Mouse (Mus musculus) layer of hippocampus, postnatal 14 days (tissue): ENCODE results near the gene Papss2. TPM values are rescaled to one million over a fixed set of nuclear protein-coding genes. Genes with fewer than 3 reads are reported as not detected.

ENCODE experiments used
- DNase-seq, 2 experiments: peaks; one replicate each; pipeline ENCODE4 v3.0.0; 2021 to 2022; ENCODE audit warnings: low spot score in 2 of 2, mixed read lengths in 1 of 2
- total RNA-seq, 2 experiments: library from RNA; stranded (reverse); gene quantifications; 2 replicates each; pipeline ENCODE4 v1.2.3; 2021

Papss2 gene
- total RNA-seq, 2 experiments from 2014 or later = 7.3 to 8.4 TPM

- DNase-seq = no peak
Measured at GRCm38 (mm10) chr19:32696674-32697073, 101.1 kb downstream of the Papss2 start.

DNA sequence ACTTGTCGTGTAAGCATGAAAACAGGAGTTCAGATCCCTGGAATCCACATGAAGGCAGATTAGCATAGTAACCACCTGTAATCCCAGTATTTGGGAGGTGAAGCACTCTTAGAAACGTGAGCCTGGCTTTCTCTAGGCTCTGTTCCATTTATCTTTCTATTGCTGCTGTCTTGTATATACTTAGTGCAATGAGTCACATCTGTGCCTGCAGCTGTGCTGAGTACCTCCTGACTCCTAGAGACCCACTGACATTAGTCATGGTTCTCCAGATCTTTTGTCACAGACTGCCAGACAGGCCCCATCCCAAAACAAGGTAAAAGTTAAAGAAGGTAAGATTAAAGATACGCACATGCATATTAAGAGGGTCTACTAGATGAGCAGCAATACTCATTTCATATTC, 106.6 kb downstream of the Papss2 start:
- no peak for DNase-seq

DNA sequence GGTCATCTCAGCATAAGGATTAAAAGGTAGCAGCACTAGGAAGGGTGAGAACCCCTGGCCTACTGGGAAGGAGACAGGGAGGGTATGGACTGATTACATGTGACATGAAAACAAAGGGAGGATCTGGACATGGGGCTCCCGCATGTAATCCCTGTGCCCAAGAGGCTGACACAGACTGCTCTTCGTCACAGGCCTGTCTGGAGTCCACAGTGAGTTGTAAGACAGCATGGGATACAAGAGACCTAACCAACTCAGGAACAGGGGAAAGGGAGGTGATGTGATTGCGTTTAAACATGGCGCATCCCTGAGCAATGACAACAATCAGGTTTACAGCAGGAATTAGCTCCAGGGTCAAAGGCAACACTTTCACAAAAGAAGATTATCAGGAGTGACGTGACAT, 113.4 kb downstream of the Papss2 start:
- DNase-seq = no peak

- DNase-seq = no peak
Measured at GRCm38 (mm10) chr19:32710288-32710687, 114.7 kb downstream of the Papss2 start.

DNA sequence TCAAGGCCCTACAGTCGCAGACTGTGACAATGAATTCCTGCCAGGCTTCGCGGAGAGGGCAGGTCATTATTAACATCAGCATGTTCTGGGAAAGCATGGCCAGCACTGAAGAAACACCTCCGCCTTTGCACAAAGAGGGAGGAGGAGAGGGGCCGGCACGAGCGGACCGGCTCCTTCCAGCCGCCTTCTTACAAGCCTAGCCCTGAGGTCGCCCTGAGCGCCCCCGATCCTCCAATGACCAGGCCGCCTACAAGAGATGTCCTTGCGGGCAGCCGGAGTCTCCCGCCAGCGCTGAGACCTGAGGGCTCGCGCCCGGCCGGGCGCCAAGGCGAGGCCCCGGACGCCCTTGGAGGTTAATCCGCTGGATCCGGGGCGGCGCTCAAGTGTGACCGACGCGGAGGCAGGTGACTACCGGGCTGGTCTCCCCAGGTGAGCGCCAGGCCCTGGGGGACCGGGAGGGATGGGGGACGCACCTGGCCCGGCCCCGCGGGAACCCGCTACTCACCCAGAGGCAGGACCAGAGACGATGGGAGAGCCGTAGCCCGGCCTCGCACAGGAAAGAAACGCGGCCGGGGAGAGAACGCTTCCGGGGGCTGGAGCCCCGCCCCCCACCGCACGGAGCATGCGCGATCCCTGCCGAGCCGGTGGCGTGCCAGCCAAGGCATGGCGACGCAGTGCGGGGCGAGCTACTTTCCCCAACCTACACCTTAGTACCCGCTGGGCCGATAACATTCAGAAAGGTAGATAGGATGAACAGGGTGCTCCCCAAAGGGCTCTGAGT, 116.4 kb downstream of the Papss2 start:
- peak; percentile 91 to 93 for DNase-seq

GRCm38 (mm10) chr19:32712588-32713042, 117.0 kb downstream of the Papss2 start:
- DNase-seq = peak in 1 of 2 experiments; percentile 64

DNA sequence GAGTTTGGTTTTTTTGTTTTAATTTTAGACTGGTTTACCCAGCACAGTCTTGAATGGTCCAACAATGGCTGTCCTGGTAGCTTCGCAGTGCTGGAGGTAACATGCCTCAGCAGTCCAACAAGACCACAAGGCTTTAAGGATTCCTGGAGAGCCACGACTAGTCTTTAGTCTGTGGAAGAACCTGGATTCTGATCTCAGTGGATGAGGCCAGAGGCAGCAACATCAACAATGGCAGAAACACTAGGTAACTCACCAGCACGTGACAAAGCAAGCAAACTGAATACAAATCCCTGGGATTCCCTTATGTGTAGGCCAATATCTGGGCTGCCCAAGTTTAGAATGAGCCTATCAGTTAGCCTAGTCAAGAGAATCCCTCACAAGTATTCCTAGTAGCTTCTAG, 117.9 kb downstream of the Papss2 start:
- DNase-seq = no peak

- peak; percentile 69 to 80 for DNase-seq
Measured at GRCm38 (mm10) chr19:32715201-32715600, 119.6 kb downstream of the Papss2 start.

- DNase-seq = no peak
Measured at GRCm38 (mm10) chr19:32715681-32716080, 120.1 kb downstream of the Papss2 start.

Other genes with a start within 250 kb of the Papss2 start
- 10 to 100 TPM; 45.9 to 50.9 TPM for gene Sgms1, start 206.1 kb upstream of the Papss2 start, total RNA-seq
- gene Rpl9-ps6, start 129.2 kb upstream of the Papss2 start, total RNA-seq = 10 to 100 TPM; 29.4 to 31.5 TPM
- gene Minpp1, start 110.0 kb upstream of the Papss2 start, total RNA-seq = 10 to 100 TPM; 50.3 to 52.0 TPM
- gene Atad1, start 144.0 kb downstream of the Papss2 start, total RNA-seq = 100 to 1,000 TPM in 1 of 2 experiments, 10 to 100 TPM in 1; 95.6 to 110 TPM
- gene Pten, start 161.7 kb downstream of the Papss2 start, total RNA-seq = 100 to 1,000 TPM; 114 to 125 TPM